Mouse (Mus musculus): ENCODE results near the gene Gm20518.

GRCm38 (mm10) chr16:17831781-17832180 lies 59.7 kb downstream of the Gm20518 start:
- TF ChIP-seq POLR2A (IDR thresholded peaks at IDR 0.05; ENCODE audit: insufficient read length, low read depth) (no peak), MAX (IDR thresholded peaks at IDR 0.05; ENCODE audit: low read depth) (no peak), TCF12 (IDR thresholded peaks at IDR 0.05; ENCODE audit: insufficient read depth, poor library complexity, severe bottlenecking) (no peak), MYOG (IDR thresholded peaks at IDR 0.05; ENCODE audit: control insufficient read depth in 1 of 3, insufficient read depth in 1 of 3, insufficient read length in 2 of 3, low read depth in 2 of 3) (no peak), CEBPB (IDR thresholded peaks at IDR 0.05; ENCODE audit: insufficient read depth, poor library complexity, severe bottlenecking) (no peak), USF1 (IDR thresholded peaks at IDR 0.05; ENCODE audit: low read depth) (no peak), POLR2AphosphoS2 (IDR thresholded peaks at IDR 0.05; ENCODE audit: insufficient read length, low read depth) (no peak)
